Mouse (Mus musculus) cortical plate, adult 2 months (tissue): ENCODE measurements at regions not wholly inside any gene's neighbourhood (a gene's known extent, or its start where the extent isn't known, plus 50 kb on each side); places are given as distances from the start of the nearest gene placed in this dataset.

Source experiments
- CTCF ChIP-seq: fragments of 200-500 bp; IDR thresholded peaks from 2 replicates; pipeline ENCODE4 v1.5.1; 2011; ENCODE audit warnings: mild to moderate bottlenecking, control low read depth, low read length; ENCODE audit not compliant: insufficient read depth; ENCODE audit errors: extremely low read depth
- POLR2A ChIP-seq: fragments of 200-500 bp; IDR thresholded peaks from 2 replicates; pipeline ENCODE4 v1.6.1; 2011; ENCODE audit warnings: mild to moderate bottlenecking, low read length, control low read depth; ENCODE audit not compliant: insufficient read depth; ENCODE audit errors: extremely low read depth

- TF ChIP-seq CTCF (no peak), POLR2A (no peak)
Measured at GRCm38 (mm10) chr1:41141992-41142391, 336.6 kb downstream of the Tmem182 start.
